Mouse (Mus musculus) liver, postnatal 0 days (tissue): ENCODE measurements at regions not wholly inside any gene's neighbourhood (a gene's known extent, or its start where the extent isn't known, plus 50 kb on each side); places are given as distances from the start of the nearest gene placed in this dataset.

Experiments used
- CTCF ChIP-seq: sonication (generic); IDR thresholded peaks from 2 replicates; pipeline ENCODE4 v1.5.1; 2016; ENCODE audit warnings: antibody characterized with exemption, low read depth
- EP300 ChIP-seq: IDR thresholded peaks from 2 replicates; pipeline ENCODE4 v1.6.1; 2016; ENCODE audit warnings: antibody characterized with exemption, low read depth, mild to moderate bottlenecking

GRCm38 (mm10) chr4:26589081-26589869 lies 242.6 kb upstream of the Manea start:
- TF ChIP-seq CTCF (no peak), EP300 (no peak)
